Mouse (Mus musculus): Measurements from ENCODE around the gene Kel. TPM values are rescaled to one million over a fixed set of nuclear protein-coding genes. Genes with fewer than 3 reads are reported as not detected.

Gene Kel
- polyA plus RNA-seq (2012; ENCODE audit: low replicate concordance), result 19.2 and 25.4 TPM in 2 replicates

DNA sequence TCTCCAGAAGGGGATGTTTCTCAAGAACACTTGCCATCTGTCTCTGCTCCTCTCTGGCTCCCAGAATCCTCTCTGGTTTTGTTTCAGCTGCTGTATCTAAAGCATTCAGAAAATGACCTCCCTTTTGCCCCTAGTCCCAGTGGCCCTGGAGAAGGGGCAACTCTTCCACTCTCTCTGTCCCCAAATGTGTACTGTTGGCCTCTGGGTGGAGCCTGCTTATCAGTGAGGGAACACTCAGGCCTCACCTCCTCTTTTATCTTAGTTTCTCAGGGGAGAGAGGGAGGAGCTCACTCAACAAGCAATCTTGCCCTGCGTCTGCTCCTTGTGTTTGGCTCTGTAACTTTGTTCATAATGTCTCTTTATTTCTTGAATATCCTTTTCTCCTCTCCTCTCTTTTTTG, at the start of gene Kel:
TSS of gene Kel (minus strand) at position 217 of the 400 bp plus-strand sequence.

DNA sequence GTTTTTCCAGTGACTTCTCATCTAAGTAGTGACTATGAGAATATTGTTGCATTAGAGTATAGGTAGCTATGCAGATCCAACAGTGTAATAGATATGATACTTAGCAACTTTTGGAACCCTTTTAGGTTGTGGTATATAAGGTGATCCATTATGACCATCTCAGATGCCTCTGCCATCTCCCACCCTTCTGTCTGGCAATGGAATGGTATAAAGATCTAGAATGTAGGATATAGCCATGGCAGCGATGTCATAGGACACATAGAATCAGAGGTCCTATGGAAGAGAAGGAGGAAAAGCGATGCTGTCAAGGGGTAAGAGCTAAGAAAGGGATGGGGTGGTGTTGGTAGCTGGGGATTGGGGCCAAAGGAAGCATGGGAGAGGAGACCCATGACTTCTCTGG, 20.0 kb downstream of the Kel start, which contains the start of gene Llcfc1:
TSS of gene Llcfc1 (plus strand) at position 301 of the 400 bp plus-strand sequence.

DNA sequence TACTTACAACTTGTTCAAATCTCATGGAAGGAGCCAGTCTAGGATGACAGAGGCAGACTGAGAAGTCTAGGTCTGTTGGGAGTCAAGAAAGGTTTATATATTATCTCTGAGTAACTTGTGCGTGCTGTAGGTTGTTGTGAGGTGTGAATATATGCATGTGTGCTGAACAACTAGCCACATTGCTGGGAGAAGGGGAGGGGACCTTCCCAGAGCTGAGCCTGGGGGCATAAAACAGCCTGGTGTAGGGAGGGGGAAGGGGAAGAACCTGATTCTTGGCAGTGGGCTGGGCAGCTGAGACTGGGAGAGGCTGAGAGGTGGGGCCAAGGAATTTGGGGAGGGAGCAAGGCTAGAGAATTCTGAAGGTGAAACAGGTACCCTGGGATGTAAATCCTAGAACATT, 23.5 kb downstream of the Kel start, which contains the start of gene Trpv5:
TSS of gene Trpv5 (minus strand) at position 101 of the 400 bp plus-strand sequence.

Other genes starting within 250 kb of the Kel start
- not detected in 2 replicates for gene Prss1, start 245.4 kb downstream of the Kel start, polyA plus RNA-seq (2012; ENCODE audit: low replicate concordance)
- not detected in 2 replicates for gene Prss2, start 182.6 kb downstream of the Kel start, polyA plus RNA-seq (2012; ENCODE audit: low replicate concordance)
- gene Ephb6, start 98.9 kb downstream of the Kel start, polyA plus RNA-seq (2012; ENCODE audit: low replicate concordance), result 1.2 and 8.3 TPM in 2 replicates
- not detected in 2 replicates for gene Trpv6, start 67.9 kb downstream of the Kel start, polyA plus RNA-seq (2012; ENCODE audit: low replicate concordance)
- 0.05 TPM in 1 of 2 replicates, not detected in the other for gene Trpv5, start 23.6 kb downstream of the Kel start, polyA plus RNA-seq (2012; ENCODE audit: low replicate concordance)
- gene Llcfc1, start 19.9 kb downstream of the Kel start, polyA plus RNA-seq (2012; ENCODE audit: low replicate concordance), result not detected in 2 replicates
- not detected in 2 replicates for gene Olfr459, start 70.8 kb upstream of the Kel start, polyA plus RNA-seq (2012; ENCODE audit: low replicate concordance)
- not detected in 2 replicates for gene Pip, start 143.2 kb upstream of the Kel start, polyA plus RNA-seq (2012; ENCODE audit: low replicate concordance)
- not detected in 2 replicates for gene Sval2, start 148.7 kb upstream of the Kel start, polyA plus RNA-seq (2012; ENCODE audit: low replicate concordance)
- gene Sval1, start 247.3 kb upstream of the Kel start, polyA plus RNA-seq (2012; ENCODE audit: low replicate concordance), result not detected in 2 replicates